Mouse (Mus musculus) G1E (cell line): ENCODE measurements around the gene Nr5a1. TPM values are rescaled to one million over a fixed set of nuclear protein-coding genes. Genes with fewer than 3 reads are reported as not detected.

Experiments used
- ATAC-seq: 2 replicates; pipeline ENCODE4 v1.8.0; 2016; ENCODE audit warnings: mild to moderate bottlenecking; ENCODE audit not compliant: insufficient number of reproducible peaks, poor library complexity, low FRiP score, severe bottlenecking; ENCODE audit errors: extremely low read depth
- DNase-seq: peaks from one replicate; pipeline ENCODE4 v3.0.0; 2012; ENCODE audit warnings: low spot score
- H3K27me3 ChIP-seq: 2 replicates; pipeline ENCODE4 v1.6.1; 2012; ENCODE audit warnings: mild to moderate bottlenecking, low read length, inconsistent platforms; ENCODE audit not compliant: insufficient read depth
- H3K36me3 ChIP-seq: replicated peaks from 2 replicates; pipeline ENCODE3; 2012; ENCODE audit warnings: mild to moderate bottlenecking, inconsistent platforms
- H3K4me1 ChIP-seq: 2 replicates; pipeline ENCODE4 v1.6.1; 2012; ENCODE audit warnings: low read depth, low read length, inconsistent platforms, mixed read lengths; ENCODE audit not compliant: insufficient read depth
- H3K4me3 ChIP-seq: 2 replicates; pipeline ENCODE4 v1.5.1; 2012; ENCODE audit warnings: low read depth, mild to moderate bottlenecking, inconsistent platforms, low read length, moderate library complexity, mixed read lengths
- H3K9me3 ChIP-seq: replicated peaks from 2 replicates; pipeline ENCODE4 v1.6.1; 2012; ENCODE audit warnings: inconsistent platforms
- CTCF ChIP-seq: IDR thresholded peaks from 2 replicates; pipeline ENCODE4 v1.5.1; 2012; ENCODE audit warnings: low read depth, low read length, inconsistent platforms, mixed read lengths
- GATA1 ChIP-seq: IDR thresholded peaks from 2 replicates; pipeline ENCODE4 v1.6.1; 2012; ENCODE audit warnings: borderline replicate concordance, low read length, inconsistent platforms, mixed read lengths
- GATA2 ChIP-seq: IDR thresholded peaks from 2 replicates; pipeline ENCODE4 v1.6.1; 2012; ENCODE audit warnings: low read depth, low read length, inconsistent platforms, borderline replicate concordance
- POLR2AphosphoS5 ChIP-seq: IDR thresholded peaks from 2 replicates; pipeline ENCODE4 v1.6.1; 2012; ENCODE audit warnings: low read depth, low read length, inconsistent platforms; ENCODE audit not compliant: insufficient replicate concordance
- TAL1 ChIP-seq: conservative IDR thresholded peaks from 2 replicates; pipeline ENCODE4 v1.6.1; 2012; ENCODE audit warnings: low read depth, low read length, inconsistent platforms, mixed read lengths
- polyA plus RNA-seq: library from polyadenylated mRNA; stranded (reverse); fragments of >175 nt; gene quantifications from 2 replicates; pipeline ENCODE4 v1.2.3, GENCODE M21; 2012
- total RNA-seq, 2 experiments: library from RNA; stranded (forward) in 1 of 2; stranded (reverse) in 1 of 2; fragments of 200-1000 nt in 1 of 2; fragments of >200 nt in 1 of 2; fragmentation: Nextera tagmentation in 1 of 2; gene quantifications; 2 replicates each; pipeline ENCODE4 v1.2.3; 2014 to 2017

Nr5a1 gene
- total and polyA plus RNA-seq, 3 experiments, result 0.03 to 0.11 TPM; not detected in 1

DNA sequence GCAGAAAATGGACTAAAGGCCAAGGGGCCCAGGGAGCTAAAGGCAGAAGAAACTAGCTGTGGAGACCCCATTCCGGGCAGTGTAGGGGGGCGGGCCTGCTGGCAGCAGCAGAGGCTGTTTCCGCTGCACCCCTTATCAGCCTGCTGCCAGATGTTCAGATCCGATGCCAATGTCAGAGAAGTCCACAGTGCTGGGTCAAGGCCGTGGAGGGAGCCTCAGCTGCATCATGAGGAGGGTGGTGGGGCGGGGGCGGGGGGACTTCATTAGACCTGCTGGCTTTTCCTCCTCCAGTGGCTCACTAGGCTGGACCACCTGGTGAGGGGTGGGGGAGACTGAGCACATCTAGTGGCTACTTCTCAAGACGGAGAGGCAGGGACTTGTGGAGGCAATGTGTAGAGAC lies 4.3 kb upstream of the Nr5a1 start:
- H3K4me1 ChIP-seq, result peaks cover 36% of the 10 kb centered on the region
- TF ChIP-seq POLR2AphosphoS5 (no peak), TAL1 (no peak; the same call in 1 of the 2 replicates), GATA1 (no peak), GATA2 (no peak), CTCF (no peak)
- peaks cover 4% of the 10 kb centered on the region; the same call in 1 of the 2 replicates for H3K27me3 ChIP-seq
- H3K9me3 ChIP-seq, result no peaks in the 10 kb centered on the region
- peak overlapping the region; percentile 38; the same call in 1 of the 2 replicates for H3K4me3 ChIP-seq
- DNase-seq (peak; percentile 34), ATAC-seq (peak; percentile 72)
- H3K36me3 ChIP-seq, result no peaks in the 10 kb centered on the region

DNA sequence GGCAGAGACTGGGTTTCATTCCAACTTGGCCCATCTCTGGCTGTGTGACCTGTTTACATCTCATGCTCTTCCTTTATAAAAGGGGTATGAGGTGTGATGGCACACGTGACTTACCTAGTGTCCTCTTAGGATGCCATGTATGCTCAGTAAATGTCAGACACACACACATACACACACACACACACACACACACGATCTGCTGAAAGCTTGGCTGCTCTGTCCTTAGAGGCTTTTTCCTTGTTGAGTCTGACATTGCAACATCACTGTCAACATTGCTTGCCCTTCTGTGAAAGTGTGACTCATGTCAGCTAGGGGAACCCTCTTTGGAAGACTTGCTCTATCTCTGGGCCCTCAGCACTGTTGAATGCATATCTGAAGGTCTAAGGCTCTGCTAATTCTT lies 3.1 kb upstream of the Nr5a1 start:
- ATAC-seq, result no peak
- no peak for DNase-seq
- no peak overlapping the region for H3K4me3 ChIP-seq

DNA sequence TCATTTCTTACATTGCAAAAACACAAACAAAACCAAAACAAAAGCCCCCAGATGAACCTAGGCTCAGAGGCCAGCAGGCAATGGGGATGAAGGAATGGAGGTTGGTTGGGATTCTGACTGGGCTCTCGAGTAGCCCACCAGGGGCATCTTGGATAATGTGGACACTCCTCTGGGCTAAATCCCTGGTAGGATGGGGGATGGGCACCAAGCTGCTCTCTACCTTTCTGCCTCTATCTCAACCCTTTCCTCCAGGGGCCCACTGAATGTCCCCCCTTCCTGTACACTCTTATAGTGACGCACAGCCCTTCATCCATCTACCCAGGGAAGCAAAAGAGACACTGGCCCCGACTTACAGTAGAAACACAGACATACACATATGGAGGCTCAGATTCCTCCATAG lies 746 bp downstream of the Nr5a1 start:
- Histone ChIP-seq H3K27me3 (peaks cover 28% of the 10 kb centered on the region), H3K9me3 (peaks cover 27% of the 10 kb centered on the region), H3K4me3 (no peak overlapping the region), H3K4me1 (peaks cover 20% of the 10 kb centered on the region), H3K36me3 (no peaks in the 10 kb centered on the region)
- ATAC-seq, result no peak
- no peak for DNase-seq
- TF ChIP-seq POLR2AphosphoS5 (no peak), CTCF (no peak), GATA1 (no peak), TAL1 (no peak), GATA2 (no peak)

More for the DNA sequence above, 3.1 kb upstream of the Nr5a1 start:
- Histone ChIP-seq H3K9me3 (peaks cover 2% of the 10 kb centered on the region), H3K36me3 (no peaks in the 10 kb centered on the region), H3K4me1 (peaks cover 43% of the 10 kb centered on the region), H3K27me3 (peaks cover 4% of the 10 kb centered on the region; the same call in 1 of the 2 replicates)
- TF ChIP-seq GATA1 (no peak), POLR2AphosphoS5 (no peak), GATA2 (no peak)

DNA sequence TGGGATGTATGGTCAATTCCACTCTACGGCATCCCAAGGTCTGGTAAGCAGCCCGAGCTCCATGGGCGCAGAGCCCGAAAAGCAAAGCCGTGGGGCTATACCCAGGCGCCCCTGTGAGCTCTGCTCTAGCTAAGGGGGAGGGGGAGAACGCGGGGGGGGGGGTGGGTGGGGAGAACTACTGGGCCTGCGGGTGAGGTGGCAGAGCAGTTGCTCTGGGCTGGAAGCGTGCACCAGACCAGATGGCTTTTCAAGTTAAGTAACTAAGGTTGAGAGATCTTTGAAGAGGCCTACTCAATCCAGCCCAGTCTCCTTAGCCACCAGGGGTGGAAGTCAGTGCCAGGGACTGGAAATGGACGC lies 1.6 kb downstream of the Nr5a1 start:
- no peak for TF ChIP-seq POLR2AphosphoS5
- no peak for TF ChIP-seq CTCF
- TF ChIP-seq GATA1, result no peak
- no peak for TF ChIP-seq GATA2
- no peak for TF ChIP-seq TAL1
- Histone ChIP-seq H3K9me3 (peaks cover 27% of the 10 kb centered on the region), H3K4me1 (peaks cover 12% of the 10 kb centered on the region; the same call in 1 of the 2 replicates), H3K27me3 (peaks cover 37% of the 10 kb centered on the region), H3K36me3 (no peaks in the 10 kb centered on the region), H3K4me3 (no peak overlapping the region)
- ATAC-seq, result no peak
- DNase-seq, result no peak

DNA sequence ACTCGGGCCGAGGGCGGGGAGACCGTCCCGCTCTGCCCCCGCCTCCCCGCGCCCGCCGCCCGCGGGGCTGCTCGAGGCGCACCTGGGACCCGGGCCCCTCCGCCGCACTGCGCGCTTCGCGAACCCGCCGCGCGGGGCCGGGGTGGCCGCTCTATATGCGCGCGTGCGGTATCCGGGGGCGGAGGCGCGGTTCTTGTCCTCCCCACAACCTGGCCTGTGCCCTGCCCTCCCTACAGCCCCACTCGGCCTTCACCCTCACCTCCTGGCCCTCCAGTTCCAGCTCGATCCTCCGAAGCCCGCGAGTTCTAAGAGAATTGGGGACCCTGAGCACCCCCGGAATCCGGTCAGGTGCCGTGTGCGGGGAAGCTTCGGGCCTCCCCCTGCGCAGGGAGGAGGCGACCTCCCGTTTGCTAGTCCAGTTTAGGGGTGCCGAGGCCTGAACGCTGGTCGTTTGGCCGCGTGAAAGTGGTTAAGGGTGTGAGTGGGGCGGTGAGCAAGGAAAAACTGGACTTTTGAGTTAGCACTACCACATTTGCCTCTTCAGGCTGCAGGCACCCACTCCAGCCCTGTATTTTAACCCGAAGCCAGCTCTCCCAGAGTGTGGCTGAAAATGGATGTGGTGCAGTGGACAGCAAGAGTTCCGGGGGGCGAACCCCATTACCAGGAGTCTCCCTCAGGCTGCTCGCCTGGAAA lies 2.1 kb downstream of the Nr5a1 start:
- H3K9me3 ChIP-seq, result peaks cover 27% of the 10 kb centered on the region
- H3K36me3 ChIP-seq, result no peaks in the 10 kb centered on the region
- TF ChIP-seq GATA1 (no peak), GATA2 (no peak), CTCF (no peak), POLR2AphosphoS5 (no peak), TAL1 (no peak)
- H3K4me1 ChIP-seq, result peaks cover 8% of the 10 kb centered on the region; the same call in 1 of the 2 replicates
- ATAC-seq (no peak), DNase-seq (no peak)
- H3K4me3 ChIP-seq, result no peak overlapping the region
- H3K27me3 ChIP-seq, result peaks cover 40% of the 10 kb centered on the region

DNA sequence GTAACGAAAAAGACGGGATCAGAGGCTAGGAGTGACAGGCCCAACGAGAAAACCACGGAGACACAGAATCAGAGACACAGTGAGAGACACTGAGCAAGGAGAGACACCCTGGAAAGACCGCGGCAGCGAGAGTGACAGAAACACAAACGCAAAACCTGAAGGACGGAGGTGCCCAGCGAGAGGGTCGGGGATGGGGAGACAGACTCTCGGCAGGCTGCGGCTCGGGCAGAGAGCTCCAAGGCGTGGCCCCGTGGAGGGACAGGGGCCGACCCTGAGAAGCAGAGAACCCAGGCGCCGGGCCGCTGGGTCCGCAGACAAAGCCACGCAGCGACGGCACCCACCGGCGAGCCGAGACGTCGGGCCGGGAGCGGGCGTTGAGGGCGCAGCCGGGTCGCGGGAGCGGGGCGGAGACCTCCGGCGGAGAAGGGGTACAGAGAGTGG lies 2.9 kb downstream of the Nr5a1 start:
- peak overlapping the region; percentile 30; the same call in 1 of the 2 replicates for H3K4me3 ChIP-seq
- H3K27me3 ChIP-seq, result peaks cover 45% of the 10 kb centered on the region
- TF ChIP-seq TAL1 (no peak), POLR2AphosphoS5 (no peak), GATA1 (no peak), CTCF (no peak), GATA2 (no peak)
- no peak for DNase-seq
- no peaks in the 10 kb centered on the region for H3K36me3 ChIP-seq
- H3K4me1 ChIP-seq, result peaks cover 8% of the 10 kb centered on the region; the same call in 1 of the 2 replicates
- peaks cover 27% of the 10 kb centered on the region for H3K9me3 ChIP-seq
- no peak for ATAC-seq
